Mouse (Mus musculus) heart, postnatal 0 days (tissue): ENCODE measurements at regions not wholly inside any gene's neighbourhood (a gene's known extent, or its start where the extent isn't known, plus 50 kb on each side); places are given as distances from the start of the nearest gene placed in this dataset.

ENCODE experiments used
- ATAC-seq: fragments of 200-750 bp; cut with Nextera tagmentation; 2 replicates; pipeline ENCODE4 v1.8.0; 2017; ENCODE audit warnings: low read depth, moderate number of reproducible peaks, moderate library complexity; ENCODE audit not compliant: insufficient read depth
- DNase-seq: peaks from one replicate; pipeline ENCODE4 v3.0.0-alpha.2; 2016; ENCODE audit warnings: low spot score
- H3K27ac ChIP-seq: fragments of 300-500 bp; sonication (generic); 2 replicates; pipeline ENCODE4 v1.5.1; 2014; ENCODE audit warnings: low read depth, mild to moderate bottlenecking
- H3K27me3 ChIP-seq: fragments of 300-500 bp; sonication (generic); 2 replicates; pipeline ENCODE4 v1.6.1; 2014; ENCODE audit warnings: low read length, mixed read lengths; ENCODE audit not compliant: control insufficient read depth, insufficient read depth
- H3K36me3 ChIP-seq: fragments of 300-500 bp; sonication (generic); replicated peaks from 2 replicates; pipeline ENCODE4 v1.6.1; 2014; ENCODE audit warnings: low read length, mixed read lengths; ENCODE audit not compliant: control insufficient read depth, insufficient read depth
- H3K4me1 ChIP-seq: fragments of 300-500 bp; sonication (generic); 2 replicates; pipeline ENCODE4 v1.6.1; 2014; ENCODE audit warnings: antibody characterized with exemption; ENCODE audit not compliant: control insufficient read depth, insufficient read depth
- H3K4me2 ChIP-seq: fragments of 300-500 bp; sonication (generic); 2 replicates; pipeline ENCODE4 v1.6.1; 2014; ENCODE audit warnings: low read depth, mild to moderate bottlenecking, low read length, moderate library complexity
- H3K4me3 ChIP-seq: fragments of 300-500 bp; sonication (generic); 2 replicates; pipeline ENCODE4 v1.5.1; 2014; ENCODE audit warnings: low read depth, low read length
- H3K9ac ChIP-seq: fragments of 300-500 bp; sonication (generic); replicated peaks from 2 replicates; pipeline ENCODE4 v1.6.1; 2014; ENCODE audit warnings: low read depth, low read length, mixed read lengths
- H3K9me3 ChIP-seq: fragments of 300-500 bp; sonication (generic); replicated peaks from 2 replicates; pipeline ENCODE4 v1.6.1; 2016; ENCODE audit warnings: low read length; ENCODE audit not compliant: control insufficient read depth
- CTCF ChIP-seq: IDR thresholded peaks from 2 replicates; pipeline ENCODE4 v1.5.1; 2016; ENCODE audit warnings: antibody characterized with exemption, control low read depth, low read depth
- EP300 ChIP-seq: IDR thresholded peaks from 2 replicates; pipeline ENCODE4 v1.6.1; 2016; ENCODE audit warnings: antibody characterized with exemption, low read depth
- WGBS: fragments of 180-500 bp; shearing (Covaris S2); extraction: QIAGEN DNeasy Blood & Tissue Kit; methylation state at CpG from one replicate; pipeline ENCODE4 v1.1.7; 2014; 5-methylcytosine and 5-hydroxymethylcytosine counted together

DNA sequence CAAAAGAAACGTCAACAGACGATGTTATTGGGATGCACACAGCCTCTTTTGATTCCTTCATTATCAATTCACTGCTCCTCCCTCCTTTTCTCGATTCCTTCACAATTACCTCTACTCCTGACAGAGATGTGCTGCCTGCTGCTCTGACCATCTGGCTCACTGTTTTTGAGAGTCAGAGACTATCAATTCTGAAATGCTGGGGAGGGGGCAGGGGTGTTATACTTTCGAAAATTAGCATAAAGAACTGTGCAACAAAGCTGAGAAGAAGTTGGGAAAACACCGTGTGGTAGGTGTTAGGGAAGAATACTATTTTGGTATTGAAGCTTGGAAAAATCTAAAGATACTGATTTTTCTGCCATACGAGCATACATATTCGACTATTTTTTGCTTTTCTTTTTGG, 96.4 kb downstream of the Nedd1 start:
- DNase-seq, result no peak
- no peak for ATAC-seq
- Histone ChIP-seq H3K9me3 (no peaks in the 10 kb centered on the region), H3K9ac (no peak overlapping the region), H3K27ac (no peak overlapping the region), H3K4me1 (no peaks in the 10 kb centered on the region), H3K27me3 (no peaks in the 10 kb centered on the region), H3K4me2 (no peak overlapping the region), H3K4me3 (no peak overlapping the region), H3K36me3 (no peaks in the 10 kb centered on the region)
- WGBS, result 72% methylated on average over 7 of the region's 7 CpGs
- TF ChIP-seq EP300, result no peak
- no peak for TF ChIP-seq CTCF

DNA sequence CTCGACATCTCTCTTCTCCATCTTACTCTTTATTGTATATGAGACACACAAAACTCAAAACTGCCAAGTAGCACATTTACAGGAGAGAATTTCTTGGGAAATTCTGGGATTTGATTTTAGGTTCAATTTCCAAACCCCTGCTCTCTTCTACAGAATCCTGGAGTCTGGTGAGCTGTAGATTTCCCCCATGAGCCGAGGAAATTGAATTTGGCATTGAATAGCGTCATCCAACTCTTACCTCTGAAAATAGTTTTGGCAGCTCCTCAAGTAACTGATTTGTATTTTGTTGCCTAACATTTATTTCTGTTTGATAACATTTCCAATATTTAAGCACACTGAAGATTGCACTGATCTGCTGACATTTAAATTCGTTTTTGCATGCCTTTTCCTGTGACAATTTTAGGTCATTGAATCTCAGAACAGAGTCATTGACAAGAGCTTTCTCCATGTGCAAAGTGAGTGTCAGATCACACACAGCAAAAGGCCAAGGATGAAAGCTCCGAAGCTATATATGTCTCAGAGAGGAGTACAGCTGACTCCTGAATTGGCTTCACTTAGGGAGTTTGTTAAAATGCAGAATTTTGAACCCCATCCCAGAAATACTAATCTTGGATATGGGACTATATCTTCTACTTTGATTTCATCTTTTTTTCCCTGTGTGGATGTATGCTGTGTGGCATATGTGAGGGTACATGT, 106.4 kb downstream of the Nedd1 start:
- no peak for TF ChIP-seq CTCF
- TF ChIP-seq EP300, result no peak
- Histone ChIP-seq H3K4me3 (no peak overlapping the region), H3K4me1 (no peaks in the 10 kb centered on the region), H3K27ac (no peak overlapping the region), H3K9ac (no peak overlapping the region), H3K4me2 (no peak overlapping the region), H3K9me3 (no peaks in the 10 kb centered on the region), H3K27me3 (no peaks in the 10 kb centered on the region), H3K36me3 (no peaks in the 10 kb centered on the region)
- no peak for ATAC-seq
- WGBS, result 64% methylated on average over 4 of the region's 5 CpGs
- DNase-seq, result no peak

DNA sequence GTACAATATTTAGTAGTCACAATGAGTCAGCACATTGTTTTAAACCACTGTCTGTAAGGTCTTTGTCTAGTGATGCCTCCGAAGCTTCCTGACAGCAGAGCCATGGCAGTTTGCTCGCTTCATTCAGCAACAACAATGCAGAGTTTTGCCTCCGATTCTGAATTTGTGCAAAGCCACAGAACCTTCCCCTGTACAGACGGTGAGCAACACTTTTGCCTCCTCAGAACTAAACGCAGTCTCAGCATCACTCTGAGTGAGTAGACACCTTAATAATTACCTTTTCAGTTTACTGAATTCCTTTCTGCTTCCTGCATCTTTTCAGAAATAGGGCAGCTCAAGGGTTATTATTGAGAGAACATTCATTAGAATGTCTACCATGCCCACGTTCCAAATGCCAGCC, 107.9 kb downstream of the Nedd1 start:
- DNase-seq (no peak), ATAC-seq (no peak)
- Histone ChIP-seq H3K4me1 (no peaks in the 10 kb centered on the region), H3K4me3 (no peak overlapping the region), H3K36me3 (no peaks in the 10 kb centered on the region), H3K27ac (no peak overlapping the region), H3K4me2 (no peak overlapping the region), H3K27me3 (no peaks in the 10 kb centered on the region), H3K9me3 (no peaks in the 10 kb centered on the region), H3K9ac (no peak overlapping the region)
- TF ChIP-seq CTCF (no peak), EP300 (no peak)
- WGBS, result 75% methylated on average over 6 of the region's 6 CpGs

DNA sequence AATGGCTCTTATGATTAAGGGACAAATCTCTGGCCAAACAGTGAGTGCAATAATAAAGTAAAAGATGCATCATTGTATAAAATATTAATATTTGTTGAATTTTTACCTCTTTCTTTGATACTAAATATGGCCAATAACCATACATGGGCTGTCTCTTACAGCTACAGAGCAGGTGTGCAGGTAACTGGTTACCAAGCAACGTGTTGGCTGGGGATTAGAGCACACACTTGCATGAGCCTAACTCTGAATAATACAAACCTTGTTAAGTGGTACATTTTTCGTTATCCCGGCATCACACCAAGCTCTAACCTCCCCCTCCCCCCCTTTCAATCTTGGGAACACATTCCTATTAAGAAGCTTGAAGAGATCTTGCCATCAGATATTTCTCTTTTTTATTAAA, 111.2 kb downstream of the Nedd1 start:
- WGBS, result 83% methylated on average over 3 of the region's 3 CpGs
- ATAC-seq (no peak), DNase-seq (no peak)

DNA sequence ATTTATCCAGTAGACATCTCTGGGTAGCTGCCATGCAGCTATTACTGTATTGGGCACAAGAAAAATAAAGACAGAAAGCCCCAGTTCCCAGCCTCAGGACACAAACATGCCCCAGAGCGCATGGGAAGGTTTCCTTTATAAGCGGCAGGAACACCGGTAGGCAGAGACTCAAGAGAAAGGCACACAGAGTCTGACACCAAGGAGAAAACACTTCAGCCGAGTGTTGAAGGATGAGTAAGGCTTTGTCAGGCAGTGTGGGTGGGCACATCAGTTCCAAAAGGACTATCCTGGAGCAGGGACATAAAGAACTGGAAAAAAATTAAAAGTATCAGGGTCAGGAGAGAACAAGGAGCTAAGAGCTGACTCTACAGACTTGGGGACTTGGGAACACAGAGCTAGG, 115.5 kb downstream of the Nedd1 start:
- no peaks in the 10 kb centered on the region for H3K36me3 ChIP-seq
- 46% methylated on average over 4 of the region's 4 CpGs for WGBS
- no peak for TF ChIP-seq EP300
- no peak for TF ChIP-seq CTCF
- H3K4me1 ChIP-seq, result no peaks in the 10 kb centered on the region
- no peak overlapping the region for H3K27ac ChIP-seq
- no peak overlapping the region for H3K4me2 ChIP-seq
- H3K9ac ChIP-seq, result no peak overlapping the region
- no peak overlapping the region for H3K4me3 ChIP-seq
- H3K9me3 ChIP-seq, result no peaks in the 10 kb centered on the region
- DNase-seq (no peak), ATAC-seq (no peak)
- no peaks in the 10 kb centered on the region for H3K27me3 ChIP-seq

More for the DNA sequence above, 111.2 kb downstream of the Nedd1 start:
- no peak overlapping the region for H3K4me2 ChIP-seq
- H3K36me3 ChIP-seq, result no peaks in the 10 kb centered on the region
- H3K4me1 ChIP-seq, result no peaks in the 10 kb centered on the region
- no peak for TF ChIP-seq CTCF
- no peak for TF ChIP-seq EP300
- H3K9me3 ChIP-seq, result no peaks in the 10 kb centered on the region
- no peak overlapping the region for H3K9ac ChIP-seq
- no peak overlapping the region for H3K4me3 ChIP-seq
- H3K27me3 ChIP-seq, result no peaks in the 10 kb centered on the region
- H3K27ac ChIP-seq, result no peak overlapping the region

DNA sequence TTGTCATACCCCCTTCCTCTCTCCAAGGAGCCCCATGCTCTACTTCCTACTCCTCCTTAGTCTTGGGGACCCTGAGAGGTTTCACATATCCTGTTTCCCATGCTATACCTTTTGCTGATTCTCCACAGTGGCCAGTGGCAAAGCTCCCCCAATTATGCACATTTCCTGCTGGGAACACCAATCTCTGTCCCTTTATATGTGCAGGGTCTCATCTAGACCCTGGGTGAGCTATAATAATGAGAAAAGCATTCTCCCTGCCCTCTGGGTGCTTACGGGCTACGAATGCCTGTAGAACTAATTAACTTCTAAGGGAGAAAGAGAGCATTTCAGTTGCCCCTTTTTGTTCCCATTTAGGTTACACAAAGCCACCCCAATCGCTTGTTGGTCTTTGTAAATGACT, 116.6 kb downstream of the Nedd1 start:
- TF ChIP-seq CTCF, result no peak
- TF ChIP-seq EP300, result no peak
- WGBS, result 77% methylated on average over 3 of the region's 3 CpGs
- DNase-seq (no peak), ATAC-seq (no peak)
- Histone ChIP-seq H3K27ac (no peak overlapping the region), H3K4me3 (no peak overlapping the region), H3K9me3 (no peaks in the 10 kb centered on the region), H3K36me3 (no peaks in the 10 kb centered on the region), H3K9ac (no peak overlapping the region), H3K4me1 (no peaks in the 10 kb centered on the region), H3K27me3 (no peaks in the 10 kb centered on the region), H3K4me2 (no peak overlapping the region)
